ENCODE assay signal across 18 mouse cellular contexts in genomic region chr5:125202100-125202499, GRCm38 (mm10). TPM values are rescaled to one million over a fixed set of nuclear protein-coding genes. Genes with fewer than 3 reads are reported as not detected.
DNase-seq lines count a peak whose midpoint lies in the region; ATAC-seq and TF ChIP-seq lines count a peak whose summit lies in the region.
"Had no signal": no experiment of that assay in that cellular context is flagged by ENCODE, and none has a peak within 500 bp of the region (broad histone marks: within the 10 kb centered on the region; RNA-seq: fewer than 3 reads in every experiment).

No protein-coding gene starts in this region.

- no peak overlapping the region for H3K4me2 ChIP-seq in hindbrain, embryonic 14.5 days (replicated peaks)
- no peak overlapping the region for H3K4me2 ChIP-seq in hindbrain, postnatal 0 days (ENCODE audit: low read depth, low read length)
- H3K4me2 ChIP-seq: embryonic facial prominence, embryonic 13.5 days; liver, embryonic 11.5 days; lung, embryonic 14.5 days had no signal

- DNase-seq in cerebellum, adult 2 months = peak; percentile 54 to 65
- DNase-seq in cerebellum, adult 11 months = no peak
- peak; percentile 29 for DNase-seq in gastrocnemius, adult 18-20 months (ENCODE audit: low spot score)
- no peak for DNase-seq in gastrocnemius, postnatal 14 days
- DNase-seq in hindbrain, embryonic 14.5 days (ENCODE audit: low spot score) = no peak
- DNase-seq in hindbrain, embryonic 10.5 days (ENCODE audit: low spot score) = no peak
- peak; percentile 52 for DNase-seq in hindbrain, postnatal 0 days (ENCODE audit: low spot score)
- no peak for DNase-seq in natural killer cell, adult 2 months (ENCODE audit: low spot score in 2 of 2)
- DNase-seq: adrenal gland, postnatal 10 days; gastrocnemius, postnatal 36 days; kidney, adult 8-10 months; kidney, postnatal 36 days; lung, embryonic 14.5 days; right cerebral cortex, postnatal 25 days; thymus, postnatal 36 days had no signal

- 23% methylated on average over 5 of the region's 5 CpGs for WGBS in cerebellum, adult 2 months
- WGBS in hindbrain, embryonic 14.5 days = 77% methylated on average over 5 of the region's 5 CpGs
- WGBS in hindbrain, embryonic 10.5 days = 85% methylated on average over 5 of the region's 5 CpGs
- WGBS in hindbrain, postnatal 0 days = 45% methylated on average over 5 of the region's 5 CpGs

- H3K27ac ChIP-seq in cerebellum, adult 2 months (ENCODE audit: insufficient read depth, low read length) = no peak overlapping the region
- 0 out of 2 replicates have a peak overlapping the region, but pooled peaks have one; percentile 78 for H3K27ac ChIP-seq in hindbrain, embryonic 14.5 days
- no peak overlapping the region for H3K27ac ChIP-seq in hindbrain, embryonic 10.5 days
- H3K27ac ChIP-seq in hindbrain, postnatal 0 days = peak overlapping the region; percentile 77; the same call in 1 of the 2 replicates
- H3K27ac ChIP-seq: embryonic facial prominence, embryonic 13.5 days had no signal

- TF ChIP-seq POLR2A in cerebellum, adult 2 months (IDR thresholded peaks at IDR 0.05; ENCODE audit: borderline replicate concordance, insufficient read depth, low read length) = no peak

- H3K4me1 ChIP-seq in cerebellum, adult 2 months (ENCODE audit: control insufficient read depth, insufficient read depth, low read length) = peaks cover 26% of the 10 kb centered on the region
- peaks cover 17% of the 10 kb centered on the region for H3K4me1 ChIP-seq in hindbrain, embryonic 14.5 days (replicated peaks; ENCODE audit: control insufficient read depth, insufficient read depth, low read length)
- peaks cover 24% of the 10 kb centered on the region for H3K4me1 ChIP-seq in hindbrain, embryonic 10.5 days (replicated peaks)
- peaks cover 23% of the 10 kb centered on the region for H3K4me1 ChIP-seq in hindbrain, postnatal 0 days (ENCODE audit: insufficient read depth, low read length)

- intact Hi-C loops in gastrocnemius, postnatal 14 days (cut with DNase I; ENCODE audit: low total_unique reads) = loop anchor here (10.0 kb wide), 1 partner anchor 63 kb away; no protein-coding TSS in a partner anchor

- H3K9ac ChIP-seq in hindbrain, embryonic 14.5 days = no peak overlapping the region
- H3K9ac ChIP-seq in hindbrain, postnatal 0 days (replicated peaks; ENCODE audit: low read length) = no peak overlapping the region
- H3K9ac ChIP-seq: lung, embryonic 14.5 days had no signal

- no peaks in the 10 kb centered on the region for H3K9me3 ChIP-seq in hindbrain, embryonic 14.5 days (ENCODE audit: control insufficient read depth, low read length)
- no peaks in the 10 kb centered on the region for H3K9me3 ChIP-seq in hindbrain, embryonic 10.5 days
- no peaks in the 10 kb centered on the region for H3K9me3 ChIP-seq in hindbrain, postnatal 0 days (ENCODE audit: low read length)
- H3K9me3 ChIP-seq: embryonic facial prominence, embryonic 13.5 days had no signal

- no peak for TF ChIP-seq CTCF in cerebellum, adult 2 months (IDR thresholded peaks at IDR 0.05; ENCODE audit: borderline replicate concordance, insufficient read depth, low read depth, low read length)
- TF ChIP-seq CTCF in hindbrain, postnatal 0 days (IDR thresholded peaks at IDR 0.05; ENCODE audit: low read depth) = no peak

- no peak for ATAC-seq in hindbrain, embryonic 14.5 days (ENCODE audit: low FRiP score)
- ATAC-seq in hindbrain, postnatal 0 days = no peak

- no peaks in the 10 kb centered on the region for H3K27me3 ChIP-seq in cerebellum, adult 2 months (ENCODE audit: control insufficient read depth, insufficient read depth, low read length)
- no peaks in the 10 kb centered on the region for H3K27me3 ChIP-seq in hindbrain, embryonic 14.5 days (ENCODE audit: control insufficient read depth, insufficient read depth, low read length)
- no peaks in the 10 kb centered on the region for H3K27me3 ChIP-seq in hindbrain, embryonic 10.5 days (ENCODE audit: insufficient read depth, poor library complexity, severe bottlenecking)
- no peaks in the 10 kb centered on the region for H3K27me3 ChIP-seq in hindbrain, postnatal 0 days (ENCODE audit: insufficient read depth, low read length)
- H3K27me3 ChIP-seq: embryonic facial prominence, embryonic 13.5 days had no signal

- no peak overlapping the region for H3K4me3 ChIP-seq in cerebellum, adult 2 months (replicated peaks; ENCODE audit: insufficient read depth, low read depth, low read length)
- no peak overlapping the region for H3K4me3 ChIP-seq in hindbrain, embryonic 14.5 days (replicated peaks; ENCODE audit: low read length)
- no peak overlapping the region for H3K4me3 ChIP-seq in hindbrain, embryonic 10.5 days
- H3K4me3 ChIP-seq in hindbrain, postnatal 0 days (ENCODE audit: low read length) = no peak overlapping the region
- H3K4me3 ChIP-seq: embryonic facial prominence, embryonic 13.5 days; myocyte had no signal

- no peaks in the 10 kb centered on the region for H3K36me3 ChIP-seq in hindbrain, embryonic 14.5 days (replicated peaks; ENCODE audit: control insufficient read depth, insufficient read depth)
- H3K36me3 ChIP-seq in hindbrain, embryonic 10.5 days = no peaks in the 10 kb centered on the region
- no peaks in the 10 kb centered on the region for H3K36me3 ChIP-seq in hindbrain, postnatal 0 days (ENCODE audit: insufficient read depth, low read length)
- H3K36me3 ChIP-seq: embryonic facial prominence, embryonic 13.5 days had no signal

RNA-seq across cellular contexts. Expression of gene Ncor2, which starts 23.1 kb away (rescaled TPM):
- 86.8 and 93.2 TPM in 2 replicates for polyA plus RNA-seq in cerebellum, adult 2 months (2012; rRNA removed)
- 100 to 1,000 TPM; 118 to 134 TPM for total RNA-seq in gastrocnemius, adult 18-20 months (2021)
- 10 to 100 TPM; 85.9 to 97.7 TPM for total RNA-seq in gastrocnemius, postnatal 14 days (2021)
- polyA plus RNA-seq in hindbrain, embryonic 14.5 days (2014; fragmentation: Nextera tagmentation; extraction: Ambion mirVana) = 26.0 and 27.4 TPM in 2 replicates
- polyA plus RNA-seq in hindbrain, embryonic 10.5 days (2016; fragmentation: Nextera tagmentation; extraction: Ambion mirVana) = 18.1 and 19.7 TPM in 2 replicates
- 35.4 and 37.5 TPM in 2 replicates for total RNA-seq in hindbrain, postnatal 0 days (2014; rRNA removed)
- 20.9 and 22.7 TPM in 2 replicates for polyA plus RNA-seq in hindbrain, postnatal 0 days (2015; fragmentation: Nextera tagmentation; extraction: Ambion mirVana)

Comparison
In these comparisons a context has a peak if more than half of its experiments do, and no peak if none do; other contexts are left out.
1. DNase-seq: peak in cerebellum, adult 2 months (2 of 2), gastrocnemius, adult 18-20 months (single experiment) and hindbrain, postnatal 0 days (single experiment); none in cerebellum, adult 11 months (single experiment), gastrocnemius, postnatal 14 days (single experiment), hindbrain, embryonic 14.5 days (single experiment), hindbrain, embryonic 10.5 days (single experiment) and natural killer cell, adult 2 months (0 of 2).
2. H3K27ac ChIP-seq: peak in hindbrain, embryonic 14.5 days (single experiment) and hindbrain, postnatal 0 days (single experiment); none in cerebellum, adult 2 months (single experiment) and hindbrain, embryonic 10.5 days (single experiment).